Mouse (Mus musculus) fibroblast of lung, adult 2 months (primary cell): ENCODE measurements around the gene Gm9821.

Experiments
- DNase-seq: peaks from one replicate; pipeline ENCODE4 v3.0.0-alpha.2; 2011; ENCODE audit warnings: low read depth

Gm9821 gene

GRCm38 (mm10) chr2:91945483-91945882, at the start of gene Gm9821:
Gene Gm9821, plus strand, starts transcription at chr2:91945703.
- DNase-seq, result no peak

- DNase-seq, result no peak
Observed at GRCm38 (mm10) chr2:91897968-91898367, 47.5 kb upstream of the Gm9821 start.

GRCm38 (mm10) chr2:91899141-91899540, 46.4 kb upstream of the Gm9821 start:
- no peak for DNase-seq

- DNase-seq, result no peak
Observed at GRCm38 (mm10) chr2:91900431-91900830, 45.1 kb upstream of the Gm9821 start.

- DNase-seq, result no peak
Observed at GRCm38 (mm10) chr2:91902336-91902735, 43.2 kb upstream of the Gm9821 start.

GRCm38 (mm10) chr2:91903171-91903925, 42.2 kb upstream of the Gm9821 start:
- DNase-seq, result no peak

GRCm38 (mm10) chr2:91904618-91905307, 40.7 kb upstream of the Gm9821 start:
- no peak for DNase-seq

- no peak for DNase-seq
Observed at GRCm38 (mm10) chr2:91906141-91906540, 39.4 kb upstream of the Gm9821 start.

- no peak for DNase-seq
Observed at GRCm38 (mm10) chr2:91912616-91913015, 32.9 kb upstream of the Gm9821 start.

- DNase-seq, result no peak
Observed at GRCm38 (mm10) chr2:91913328-91914110, 32.0 kb upstream of the Gm9821 start.

GRCm38 (mm10) chr2:91916346-91916977, 29.0 kb upstream of the Gm9821 start:
- DNase-seq, result no peak

GRCm38 (mm10) chr2:91917096-91917495, 28.4 kb upstream of the Gm9821 start:
- no peak for DNase-seq

- DNase-seq, result no peak
Observed at GRCm38 (mm10) chr2:91920130-91920529, 25.4 kb upstream of the Gm9821 start.

GRCm38 (mm10) chr2:91921181-91921789, 24.2 kb upstream of the Gm9821 start:
- no peak for DNase-seq

- no peak for DNase-seq
Observed at GRCm38 (mm10) chr2:91921790-91922570, 23.5 kb upstream of the Gm9821 start.

GRCm38 (mm10) chr2:91922586-91923414, 22.7 kb upstream of the Gm9821 start:
- DNase-seq, result no peak

- DNase-seq, result no peak
Observed at GRCm38 (mm10) chr2:91923415-91924337, 21.8 kb upstream of the Gm9821 start.

GRCm38 (mm10) chr2:91924726-91925125, 20.8 kb upstream of the Gm9821 start:
- DNase-seq, result no peak

GRCm38 (mm10) chr2:91925442-91925841, 20.1 kb upstream of the Gm9821 start:
- DNase-seq, result no peak
